Mouse (Mus musculus) adrenal gland, postnatal 10 days (tissue): ENCODE data around the gene Tjp2. TPM values are rescaled to one million over a fixed set of nuclear protein-coding genes. Genes with fewer than 3 reads are reported as not detected.

ENCODE experiments used
- DNase-seq: peaks from one replicate; pipeline ENCODE4 v3.0.0; 2021; ENCODE audit warnings: mixed read lengths
- total RNA-seq, 2 experiments: library from RNA; stranded (reverse); gene quantifications; 2 replicates each; pipeline ENCODE4 v1.2.3; 2021

Tjp2 gene
- total RNA-seq, 2 experiments from 2014 or later = 11.9 to 14.9 TPM

DNA sequence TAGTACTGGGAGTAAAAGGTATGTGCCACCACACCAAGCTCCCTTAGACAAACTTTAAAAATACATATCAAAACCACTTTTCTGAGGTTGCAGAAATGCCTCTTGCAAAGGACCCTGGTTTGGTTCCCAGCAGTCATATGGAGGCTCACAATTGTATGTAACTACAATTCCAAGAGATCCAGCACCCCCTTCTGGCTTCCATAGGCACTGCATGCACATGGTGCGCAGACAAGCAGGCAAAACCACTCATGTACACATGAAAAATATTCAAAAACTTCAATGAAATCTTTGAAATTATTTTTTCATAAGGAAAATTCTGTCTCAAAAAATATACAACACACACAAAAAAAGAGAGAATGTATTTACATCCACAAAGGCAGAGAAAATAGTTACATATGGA, 167.9 kb downstream of the Tjp2 start:
- DNase-seq = no peak

DNA sequence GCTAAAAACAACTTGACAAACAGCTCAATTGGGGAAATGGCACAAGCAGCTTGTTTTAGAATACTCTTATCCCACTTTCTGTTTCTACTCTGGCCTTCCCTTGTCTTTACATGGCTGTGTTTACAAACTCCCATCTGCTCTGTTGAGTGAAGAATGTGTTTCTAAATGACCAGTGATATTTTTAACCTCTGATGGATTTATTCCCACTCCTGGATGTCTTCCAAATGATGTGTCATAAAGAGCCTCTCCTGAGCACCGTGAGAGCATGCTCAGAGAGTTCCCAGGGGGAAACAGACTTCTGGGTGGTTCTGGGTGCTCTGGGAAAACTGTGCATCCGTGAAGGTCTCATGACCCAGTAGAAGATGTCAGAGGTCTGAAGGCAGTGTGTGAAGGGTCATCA, 169.9 kb downstream of the Tjp2 start:
- DNase-seq = peak; percentile 9

DNA sequence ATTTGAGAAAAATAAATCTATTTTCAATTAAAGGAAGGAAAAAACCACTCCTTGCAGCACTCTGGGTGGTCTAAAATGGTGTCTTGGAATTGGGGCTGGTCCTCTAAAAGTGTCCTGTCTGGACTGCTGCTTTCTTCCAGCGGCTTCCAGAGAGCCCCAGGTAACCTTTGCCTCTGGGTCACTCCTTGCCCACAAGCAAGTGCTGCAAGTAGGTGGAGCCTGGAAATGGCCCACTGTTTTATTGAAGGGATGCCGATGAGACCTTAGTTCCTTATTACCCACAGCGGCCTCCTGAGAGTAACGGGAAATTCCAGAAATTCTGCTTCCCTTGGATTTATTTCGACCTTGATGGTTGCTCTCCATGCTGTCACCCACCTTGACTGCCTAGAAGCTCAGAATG, 170.6 kb downstream of the Tjp2 start:
- DNase-seq = no peak

DNA sequence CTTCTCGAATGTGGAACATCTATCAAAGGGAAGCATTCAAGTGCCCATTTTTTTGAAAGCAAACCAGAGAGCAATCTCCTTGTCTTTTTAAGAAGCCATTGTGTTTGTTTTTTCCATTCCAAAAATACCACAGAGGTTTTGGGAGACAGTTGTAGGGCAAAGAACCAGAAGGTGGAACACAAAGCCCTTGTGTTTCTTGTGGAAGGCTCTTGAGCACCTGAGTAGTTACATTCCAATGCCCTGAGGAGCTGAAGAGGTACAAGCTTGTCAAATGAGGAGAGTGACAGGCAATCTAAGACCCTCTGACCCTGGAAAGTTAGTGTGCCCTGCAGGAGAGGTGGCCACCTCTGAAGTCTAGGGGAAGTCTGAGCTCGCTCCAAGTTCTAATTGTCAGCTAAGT, 174.3 kb downstream of the Tjp2 start:
- DNase-seq = no peak

DNA sequence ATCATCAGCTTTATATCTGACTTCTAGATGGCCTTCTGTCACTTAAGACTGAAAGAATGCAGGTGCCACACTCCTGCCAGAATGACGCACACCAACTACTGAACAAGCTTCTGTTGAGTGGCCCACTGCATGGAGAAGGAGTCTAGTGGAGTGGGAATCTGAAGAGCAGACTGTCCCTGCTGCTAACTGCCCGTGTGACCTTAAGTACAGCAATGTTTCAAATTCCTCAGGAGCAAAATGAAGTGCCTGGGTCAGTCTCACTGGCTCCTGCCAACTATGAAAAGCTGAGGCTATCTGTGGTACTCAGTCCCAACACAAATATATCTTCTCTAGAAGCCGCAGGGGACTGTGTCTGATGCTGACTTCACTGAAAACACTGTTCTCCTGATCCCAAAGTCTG, 175.5 kb downstream of the Tjp2 start:
- no peak for DNase-seq

DNA sequence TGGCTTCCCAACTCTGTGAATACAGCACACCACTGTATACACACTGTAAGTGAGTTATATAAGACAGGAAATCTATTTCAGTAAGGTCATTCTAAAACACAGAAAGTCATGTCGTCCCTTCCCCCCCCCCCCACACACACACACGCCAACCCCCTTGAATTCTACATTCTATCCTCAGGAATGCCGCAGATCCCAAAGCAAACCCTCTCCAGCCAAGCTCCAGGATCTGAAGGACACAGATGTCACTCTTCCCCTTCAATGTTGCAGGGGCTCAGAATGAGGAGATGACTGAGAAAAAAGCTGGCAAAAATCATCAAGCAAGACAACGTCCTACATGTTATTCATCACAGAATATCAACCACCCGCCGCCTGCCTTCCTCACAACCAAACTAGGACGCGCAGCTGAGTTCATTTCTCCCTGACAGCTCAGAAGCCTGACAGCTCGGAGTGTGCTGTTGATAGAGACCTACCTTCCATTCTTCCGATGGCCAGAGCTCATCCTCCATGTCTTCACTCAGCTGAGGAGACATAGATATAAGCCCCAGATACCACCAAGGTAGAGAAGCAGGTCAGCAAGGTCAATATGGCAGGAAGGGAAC, 178.3 kb downstream of the Tjp2 start:
- DNase-seq = no peak

Other genes with a start within 250 kb of the Tjp2 start
- gene Fam189a2, start 194.0 kb downstream of the Tjp2 start, total RNA-seq = 10 to 100 TPM in 1 of 2 experiments, 1 to 10 TPM in 1; 9.8 to 14.1 TPM
- gene Fxn, start 55.6 kb upstream of the Tjp2 start, total RNA-seq = 10 to 100 TPM; 18.0 to 22.1 TPM